Mouse (Mus musculus) E14TG2a.4 (cell line): ENCODE measurements at regions not wholly inside any gene's neighbourhood (a gene's known extent, or its start where the extent isn't known, plus 50 kb on each side); places are given as distances from the start of the nearest gene placed in this dataset.

Experiments used
- CTCF ChIP-seq: conservative IDR thresholded peaks from 2 replicates; pipeline ENCODE4 v1.5.1; 2014; ENCODE audit warnings: low read length
- NANOG ChIP-seq: IDR thresholded peaks from 2 replicates; pipeline ENCODE4 v1.6.1; 2014; ENCODE audit warnings: borderline replicate concordance, low read length, mixed read lengths

GRCm38 (mm10) chr15:86631376-86631775, 417.1 kb downstream of the Tbc1d22a start:
- no peak for TF ChIP-seq CTCF
- TF ChIP-seq NANOG = no peak
